Mouse (Mus musculus) forebrain, embryonic 10.5 days (tissue): ENCODE results near the gene Gdf15. TPM values are rescaled to one million over a fixed set of nuclear protein-coding genes. Genes with fewer than 3 reads are reported as not detected.

ENCODE experiments used
- DNase-seq: peaks from one replicate; pipeline ENCODE4 v3.0.0-alpha.2; 2017; ENCODE audit warnings: low spot score; ENCODE audit errors: extremely low spot score
- H3K27ac ChIP-seq: fragments of 300-500 bp; sonication (generic); 2 replicates; pipeline ENCODE4 v1.5.1; 2016; ENCODE audit warnings: mild to moderate bottlenecking
- H3K27me3 ChIP-seq: fragments of 300-500 bp; sonication (generic); 2 replicates; pipeline ENCODE4 v1.6.1; 2016; ENCODE audit warnings: mild to moderate bottlenecking; ENCODE audit not compliant: poor library complexity, severe bottlenecking
- H3K36me3 ChIP-seq: fragments of 300-500 bp; sonication (generic); replicated peaks from 2 replicates; pipeline ENCODE4 v1.6.1; 2016; ENCODE audit warnings: mild to moderate bottlenecking, moderate library complexity
- H3K4me1 ChIP-seq: fragments of 300-500 bp; sonication (generic); 2 replicates; pipeline ENCODE4 v1.6.1; 2016
- H3K4me3 ChIP-seq: fragments of 300-500 bp; sonication (generic); 2 replicates; pipeline ENCODE4 v1.5.1; 2016; ENCODE audit warnings: mild to moderate bottlenecking, moderate library complexity
- H3K9me3 ChIP-seq: fragments of 300-500 bp; sonication (generic); 2 replicates; pipeline ENCODE4 v1.6.1; 2016; ENCODE audit warnings: mild to moderate bottlenecking, moderate library complexity
- WGBS: fragments of 180-500 bp; shearing (Covaris S2); methylation state at CpG from one replicate; pipeline ENCODE4 v1.1.7; 2016; 5-methylcytosine and 5-hydroxymethylcytosine counted together
- polyA plus RNA-seq: library from polyadenylated mRNA; unstranded; fragments of >200 nt; fragmentation: Nextera tagmentation; extraction: Ambion mirVana; gene quantifications from 2 replicates; pipeline ENCODE4 v1.2.1, GENCODE M21; 2016

Gdf15 gene
- polyA plus RNA-seq, 1 experiment from 2014 or later = not detected

DNA sequence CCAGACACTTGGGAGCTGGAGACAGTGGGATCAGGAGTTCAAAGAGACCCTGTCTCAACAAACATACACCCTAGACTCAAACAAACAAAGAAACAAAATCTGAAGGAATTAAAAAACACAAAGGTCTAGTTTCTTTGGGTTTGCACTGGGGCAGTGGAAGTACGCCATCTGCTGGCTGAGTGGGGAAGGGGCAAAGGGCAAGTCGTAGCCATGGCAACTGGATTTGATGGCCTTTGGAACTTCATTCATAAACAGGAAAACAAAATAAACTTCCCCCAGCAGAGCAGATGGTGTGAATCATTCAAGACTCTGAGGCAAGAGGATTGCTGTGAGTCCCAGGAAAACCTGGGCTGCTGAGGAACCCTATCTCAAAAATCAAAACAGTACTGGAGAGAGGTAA, 21.0 kb upstream of the Gdf15 start:
- 73% methylated on average over 2 of the region's 2 CpGs for WGBS
- no peaks in the 10 kb centered on the region for H3K9me3 ChIP-seq
- no peak overlapping the region for H3K4me3 ChIP-seq
- peaks cover 63% of the 10 kb centered on the region for H3K4me1 ChIP-seq
- no peaks in the 10 kb centered on the region for H3K27me3 ChIP-seq
- DNase-seq = no peak
- H3K36me3 ChIP-seq = peaks cover 72% of the 10 kb centered on the region
- H3K27ac ChIP-seq = 0 out of 2 replicates have a peak overlapping the region, but pooled peaks have one; percentile 62

DNA sequence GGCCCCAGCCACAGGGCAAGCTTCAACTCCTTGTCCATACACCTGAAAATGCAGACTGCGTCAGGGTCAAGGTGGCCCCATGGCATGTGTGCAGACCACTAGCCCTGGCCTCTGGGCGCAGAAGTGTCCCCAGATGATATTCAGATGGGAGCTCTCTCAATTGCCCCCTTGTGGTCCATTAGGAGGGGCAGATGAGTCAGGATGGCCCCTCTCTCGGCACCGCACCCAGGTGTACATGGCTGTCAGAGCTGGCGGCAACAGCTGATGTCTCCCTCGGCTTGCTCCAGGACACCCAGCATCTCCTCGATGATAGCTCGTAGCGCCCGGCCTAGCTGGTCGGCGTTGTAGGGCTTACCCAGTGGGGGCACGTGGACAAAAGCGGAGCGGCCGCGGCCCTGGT, 18.1 kb upstream of the Gdf15 start:
- DNase-seq = no peak
- Histone ChIP-seq H3K36me3 (peaks cover 60% of the 10 kb centered on the region), H3K9me3 (no peaks in the 10 kb centered on the region), H3K4me1 (peaks cover 64% of the 10 kb centered on the region), H3K4me3 (no peak overlapping the region), H3K27ac (0 out of 2 replicates have a peak overlapping the region, but pooled peaks have one; percentile 4), H3K27me3 (no peaks in the 10 kb centered on the region)
- 95% methylated on average over 17 of the region's 17 CpGs for WGBS

DNA sequence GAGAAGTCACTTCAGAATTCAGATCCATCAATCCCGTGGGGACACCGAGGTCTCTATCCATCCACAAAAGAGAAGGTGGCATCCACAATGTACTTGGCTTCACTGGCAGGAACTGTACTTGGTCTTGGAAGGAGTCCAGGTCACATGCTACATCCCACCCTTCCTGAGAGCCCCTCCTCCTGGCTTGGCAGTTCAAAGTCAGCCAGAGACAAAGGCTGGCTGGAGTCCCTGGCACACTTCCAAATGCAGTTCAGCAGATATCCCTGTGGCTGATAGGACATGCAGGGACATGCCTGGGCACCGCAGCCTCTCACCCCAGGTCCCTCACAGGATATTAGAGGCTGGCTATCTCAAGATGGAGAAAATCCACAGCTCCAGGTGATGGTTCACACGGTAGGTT, 17.1 kb upstream of the Gdf15 start:
- Histone ChIP-seq H3K27ac (peak overlapping the region; percentile 31), H3K9me3 (no peaks in the 10 kb centered on the region), H3K36me3 (peaks cover 50% of the 10 kb centered on the region), H3K4me1 (peaks cover 59% of the 10 kb centered on the region), H3K4me3 (no peak overlapping the region), H3K27me3 (no peaks in the 10 kb centered on the region)
- 89% methylated on average over 4 of the region's 4 CpGs for WGBS
- DNase-seq = no peak

DNA sequence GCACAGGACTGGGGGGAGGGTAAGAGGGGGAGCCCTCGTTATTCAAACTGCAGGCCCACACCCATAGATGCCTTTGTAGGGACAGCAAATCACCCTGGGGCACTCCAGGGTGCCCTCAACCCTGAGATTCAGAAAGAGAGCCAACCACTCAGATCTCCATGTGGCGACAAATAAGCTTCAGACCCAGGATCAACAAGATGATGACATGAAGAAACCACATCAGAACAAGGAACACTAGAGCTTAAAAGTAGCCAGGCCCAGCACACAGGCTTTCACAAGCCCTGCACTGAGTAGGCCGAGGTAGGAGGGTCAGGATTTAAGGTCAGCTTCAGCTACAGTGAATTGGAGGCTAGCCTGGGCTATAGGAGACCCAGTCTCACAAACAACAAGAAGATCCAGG, 16.7 kb upstream of the Gdf15 start:
- H3K4me1 ChIP-seq = peaks cover 59% of the 10 kb centered on the region
- H3K27me3 ChIP-seq = no peaks in the 10 kb centered on the region
- WGBS = 75% methylated on average over 3 of the region's 3 CpGs
- H3K27ac ChIP-seq = peak overlapping the region; percentile 31
- no peaks in the 10 kb centered on the region for H3K9me3 ChIP-seq
- peaks cover 47% of the 10 kb centered on the region for H3K36me3 ChIP-seq
- no peak for DNase-seq
- H3K4me3 ChIP-seq = no peak overlapping the region

DNA sequence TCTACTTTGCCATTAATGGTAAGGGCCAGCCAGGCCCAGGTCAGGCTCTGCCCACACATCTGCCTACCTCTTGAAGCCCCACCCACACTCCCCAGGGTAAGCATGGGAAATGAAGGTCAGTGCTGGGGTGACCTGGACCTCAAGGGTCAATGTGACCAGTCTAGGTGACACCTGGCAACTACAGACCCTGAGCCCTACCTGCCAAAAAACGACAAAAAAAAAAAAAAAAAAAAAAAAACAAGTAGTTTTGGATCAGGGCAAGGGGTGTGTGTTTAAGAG, 15.8 kb upstream of the Gdf15 start:
- WGBS = 23% methylated on average over 1 of the region's 1 CpGs
- Histone ChIP-seq H3K27me3 (no peaks in the 10 kb centered on the region), H3K36me3 (peaks cover 44% of the 10 kb centered on the region), H3K4me3 (no peak overlapping the region), H3K27ac (peak overlapping the region; percentile 76), H3K9me3 (no peaks in the 10 kb centered on the region), H3K4me1 (peaks cover 55% of the 10 kb centered on the region)
- no peak for DNase-seq

DNA sequence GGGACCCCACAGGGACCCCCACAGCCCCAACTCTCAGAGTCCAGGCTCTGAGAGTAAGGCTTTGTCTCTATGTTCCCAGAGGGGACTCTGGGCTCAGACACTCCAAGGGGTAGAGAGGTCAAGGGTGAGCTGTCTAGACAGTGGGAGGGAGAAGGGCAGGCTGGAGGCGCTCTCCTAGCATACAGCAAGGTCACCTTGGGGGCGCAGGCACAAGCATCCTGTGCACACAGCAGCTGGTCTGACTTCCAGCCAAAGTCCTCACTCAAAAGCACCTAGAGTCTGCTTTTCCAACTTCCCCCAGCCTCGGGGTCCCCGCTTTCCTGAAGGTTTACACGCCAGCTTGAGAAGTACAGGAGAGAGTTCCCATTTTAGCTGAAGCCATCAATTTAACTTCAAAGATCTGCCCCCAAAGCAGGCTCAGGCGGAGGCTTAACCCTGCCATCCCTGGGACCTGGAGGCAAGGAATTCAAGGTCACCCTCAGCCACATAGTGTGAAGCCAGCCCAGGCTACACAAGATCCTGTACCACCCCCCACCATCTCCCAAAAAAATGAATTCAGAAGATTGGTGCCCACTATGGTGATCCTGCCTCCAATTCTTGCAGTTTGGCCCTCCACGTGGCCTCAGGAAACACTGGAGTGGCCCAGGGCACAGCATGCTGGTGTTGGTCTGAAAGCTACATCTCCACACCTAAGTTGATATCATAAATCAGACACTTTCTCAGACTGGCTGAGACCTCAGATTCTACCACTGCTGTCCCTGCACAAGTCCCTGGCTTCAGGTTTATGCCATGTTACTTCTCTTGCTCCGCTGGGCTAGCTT, 15.3 kb upstream of the Gdf15 start:
- no peak overlapping the region for H3K4me3 ChIP-seq
- H3K27ac ChIP-seq = peak overlapping the region; percentile 76
- DNase-seq = no peak

DNA sequence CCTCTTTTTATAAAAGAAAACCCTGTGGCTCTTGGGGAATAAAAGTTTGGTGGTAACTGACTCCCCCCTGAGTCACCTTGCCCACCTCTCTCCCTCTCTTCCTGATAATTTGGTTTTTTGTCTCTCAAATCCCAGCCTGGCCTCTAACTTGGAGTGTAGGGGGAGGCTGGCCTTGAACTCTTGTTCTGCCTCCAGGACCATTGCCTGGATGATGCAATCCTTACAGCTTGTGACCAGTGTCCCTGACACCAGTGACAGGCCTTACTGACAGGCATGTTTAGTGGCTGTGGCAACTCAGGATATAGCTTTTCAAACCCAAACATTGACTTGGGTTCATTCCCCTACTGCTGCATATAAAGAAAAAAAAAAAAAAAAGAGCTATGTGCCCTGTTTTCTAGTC, 14.5 kb upstream of the Gdf15 start:
- no peak for DNase-seq
- Histone ChIP-seq H3K4me1 (peaks cover 47% of the 10 kb centered on the region), H3K27me3 (no peaks in the 10 kb centered on the region), H3K36me3 (peaks cover 34% of the 10 kb centered on the region), H3K9me3 (no peaks in the 10 kb centered on the region), H3K27ac (peak overlapping the region; percentile 76), H3K4me3 (no peak overlapping the region)

More for the DNA sequence above, 15.3 kb upstream of the Gdf15 start:
- Histone ChIP-seq H3K27me3 (no peaks in the 10 kb centered on the region), H3K9me3 (no peaks in the 10 kb centered on the region), H3K36me3 (peaks cover 42% of the 10 kb centered on the region), H3K4me1 (peaks cover 50% of the 10 kb centered on the region)
- WGBS = 64% methylated on average over 8 of the region's 8 CpGs

DNA sequence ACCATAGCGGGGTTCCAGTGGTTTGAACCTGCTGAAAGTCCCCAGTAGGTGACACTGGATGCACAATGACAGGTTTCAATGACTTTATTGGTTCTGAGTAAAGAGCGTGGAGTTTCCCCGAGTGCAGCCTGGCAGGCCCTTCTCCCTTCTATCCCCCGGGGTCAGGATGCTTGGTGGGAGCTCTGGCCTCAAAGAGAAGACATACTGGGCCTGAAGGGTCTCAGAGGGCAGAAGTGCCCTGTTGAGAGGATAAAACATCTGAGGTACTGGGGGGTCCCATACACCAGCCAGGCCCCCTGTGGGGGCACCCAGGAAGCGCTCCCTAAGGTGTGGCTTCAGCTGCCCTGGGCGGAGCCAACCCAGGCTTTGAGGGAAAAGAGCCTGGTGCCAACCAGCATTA, 14.1 kb upstream of the Gdf15 start:
- H3K27me3 ChIP-seq = no peaks in the 10 kb centered on the region
- 78% methylated on average over 6 of the region's 6 CpGs for WGBS
- H3K36me3 ChIP-seq = peaks cover 31% of the 10 kb centered on the region
- H3K27ac ChIP-seq = peak overlapping the region; percentile 48; the same call in 1 of the 2 replicates
- H3K9me3 ChIP-seq = no peaks in the 10 kb centered on the region
- H3K4me1 ChIP-seq = peaks cover 47% of the 10 kb centered on the region
- no peak for DNase-seq
- no peak overlapping the region for H3K4me3 ChIP-seq

DNA sequence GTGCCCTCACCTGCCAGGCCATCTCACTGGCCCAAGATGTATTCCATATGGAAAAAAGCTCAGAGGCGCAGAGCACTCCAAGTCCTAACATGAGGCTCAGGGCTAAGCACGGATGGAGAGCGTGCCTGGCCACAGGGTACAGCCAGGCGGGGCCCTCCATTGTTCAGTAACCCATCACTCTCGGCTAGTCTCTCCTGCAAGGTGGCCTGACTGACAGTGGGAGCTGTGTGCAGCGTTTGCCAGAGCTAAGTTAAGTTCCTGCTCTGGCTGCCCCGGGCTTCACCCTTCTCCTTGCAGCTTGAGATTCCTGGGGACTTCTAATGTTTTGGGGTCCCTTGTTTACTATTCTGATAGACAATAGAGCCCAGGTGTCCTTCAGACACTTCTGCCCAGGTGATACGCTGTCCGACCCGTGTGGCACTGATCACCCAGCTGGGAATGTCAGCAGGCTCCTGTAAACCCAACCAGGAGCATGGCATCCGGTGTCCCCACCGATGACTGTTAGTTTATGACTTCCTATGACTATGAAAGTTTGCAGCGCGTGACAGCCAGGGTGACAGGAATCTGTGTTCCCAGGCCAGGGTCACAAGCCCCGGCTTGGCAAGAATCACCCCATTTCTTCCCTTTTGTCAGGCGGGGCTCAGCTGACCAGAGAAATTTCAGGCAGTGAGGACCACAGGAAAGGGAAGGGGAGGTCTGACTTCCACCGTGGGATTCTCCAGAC, 13.4 kb upstream of the Gdf15 start:
- Histone ChIP-seq H3K9me3 (no peaks in the 10 kb centered on the region), H3K36me3 (peaks cover 24% of the 10 kb centered on the region), H3K4me3 (no peak overlapping the region), H3K27ac (peak overlapping the region; percentile 48; the same call in 1 of the 2 replicates), H3K27me3 (no peaks in the 10 kb centered on the region), H3K4me1 (peaks cover 47% of the 10 kb centered on the region)
- 68% methylated on average over 17 of the region's 17 CpGs for WGBS
- DNase-seq = no peak

DNA sequence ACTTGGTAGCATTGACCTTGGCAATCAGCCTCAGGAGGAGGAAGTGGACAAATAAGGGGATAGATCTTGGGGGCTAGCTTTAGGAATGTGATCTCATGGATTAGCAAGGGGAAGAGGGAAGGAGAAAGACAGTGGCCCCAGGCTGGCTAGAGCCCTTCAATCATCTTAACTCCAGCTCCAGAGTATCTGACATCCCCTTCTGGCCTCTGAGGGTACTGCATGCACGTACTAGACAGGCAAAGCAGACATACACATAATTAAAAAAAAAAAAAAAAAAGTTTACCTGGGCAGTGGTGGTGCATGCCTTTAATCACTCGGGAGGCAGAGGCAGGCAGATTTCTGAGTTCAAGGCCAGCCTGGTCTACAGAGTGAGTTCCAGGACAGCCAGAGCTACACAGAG, 11.8 kb upstream of the Gdf15 start:
- 71% methylated on average over 2 of the region's 2 CpGs for WGBS
- DNase-seq = no peak
- Histone ChIP-seq H3K4me1 (peaks cover 42% of the 10 kb centered on the region), H3K9me3 (no peaks in the 10 kb centered on the region), H3K36me3 (peaks cover 8% of the 10 kb centered on the region), H3K4me3 (no peak overlapping the region), H3K27ac (no peak overlapping the region), H3K27me3 (no peaks in the 10 kb centered on the region)

DNA sequence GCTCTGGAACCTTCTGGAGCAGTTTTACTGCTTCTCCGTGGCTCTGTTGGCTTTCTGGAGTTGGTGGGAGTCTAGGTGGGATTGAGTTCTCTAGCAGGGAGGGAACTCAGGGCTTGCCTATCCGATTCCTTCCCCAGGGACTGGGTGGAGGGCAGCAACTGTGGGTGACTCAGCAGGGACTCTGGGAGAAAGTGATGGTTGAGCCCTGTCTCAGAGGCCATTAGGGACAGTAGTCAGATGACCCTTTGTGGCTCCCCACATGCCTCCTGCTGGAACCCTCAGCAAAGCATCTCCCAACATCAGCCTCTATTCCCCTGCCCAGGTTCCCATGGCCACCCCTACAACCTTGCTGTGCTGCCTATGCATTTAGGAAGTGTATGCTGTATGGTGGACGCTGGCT, 10.8 kb upstream of the Gdf15 start:
- H3K4me1 ChIP-seq = peaks cover 31% of the 10 kb centered on the region
- no peak overlapping the region for H3K4me3 ChIP-seq
- H3K9me3 ChIP-seq = no peaks in the 10 kb centered on the region
- H3K36me3 ChIP-seq = no peaks in the 10 kb centered on the region
- no peak overlapping the region for H3K27ac ChIP-seq
- DNase-seq = no peak
- 66% methylated on average over 3 of the region's 3 CpGs for WGBS
- no peaks in the 10 kb centered on the region for H3K27me3 ChIP-seq

DNA sequence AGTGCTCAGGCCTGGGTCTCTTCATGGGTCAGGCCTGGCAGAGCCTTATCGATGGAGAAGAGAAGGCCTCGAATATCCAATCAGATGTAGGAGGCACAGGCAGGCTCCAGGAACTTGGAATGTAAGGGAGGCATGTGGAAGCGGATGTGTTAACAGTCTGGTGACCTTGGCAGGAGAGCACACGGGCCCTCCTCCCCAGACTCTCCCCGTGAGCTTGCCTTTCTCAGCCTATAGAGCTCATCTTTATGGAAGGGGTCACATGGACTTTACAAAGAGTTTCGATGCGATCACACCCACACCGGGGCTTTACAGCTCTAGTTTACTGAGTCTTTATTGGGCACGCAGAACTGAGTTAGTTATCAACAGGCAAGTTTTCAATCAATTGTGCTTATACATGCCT, 6.5 kb upstream of the Gdf15 start:
- Histone ChIP-seq H3K4me3 (no peak overlapping the region), H3K27me3 (no peaks in the 10 kb centered on the region), H3K9me3 (no peaks in the 10 kb centered on the region), H3K36me3 (no peaks in the 10 kb centered on the region), H3K27ac (no peak overlapping the region), H3K4me1 (peaks cover 16% of the 10 kb centered on the region)
- no peak for DNase-seq
- WGBS = 87% methylated on average over 9 of the region's 9 CpGs

DNA sequence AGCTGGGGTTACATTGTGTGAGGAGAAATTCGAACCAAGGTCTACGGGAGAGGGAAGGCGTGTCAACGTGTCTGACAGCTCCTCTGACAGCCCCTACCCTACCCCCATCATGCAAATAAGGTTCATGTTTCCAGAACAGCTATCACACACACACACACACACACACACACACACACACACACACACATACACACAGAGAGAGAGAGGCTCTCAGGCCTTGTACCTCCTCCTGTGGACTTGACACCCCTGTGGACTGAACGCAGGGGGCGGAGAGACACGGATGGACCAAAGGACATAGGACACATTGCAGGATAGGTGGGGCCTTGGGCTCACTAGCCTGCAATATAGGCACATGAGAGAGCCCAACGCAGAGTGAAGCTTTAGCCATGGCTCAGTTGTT, 4.6 kb upstream of the Gdf15 start:
- 68% methylated on average over 8 of the region's 8 CpGs for WGBS
- Histone ChIP-seq H3K27ac (0 out of 2 replicates have a peak overlapping the region, but pooled peaks have one; percentile 42), H3K4me3 (no peak overlapping the region), H3K36me3 (no peaks in the 10 kb centered on the region), H3K4me1 (peaks cover 19% of the 10 kb centered on the region), H3K27me3 (peaks cover 19% of the 10 kb centered on the region), H3K9me3 (no peaks in the 10 kb centered on the region)
- DNase-seq = no peak
